Mouse (Mus musculus) neural tube, embryonic 13.5 days (tissue): ENCODE measurements around the gene Rapgef5. TPM values are rescaled to one million over a fixed set of nuclear protein-coding genes. Genes with fewer than 3 reads are reported as not detected.

Experiments used
- ATAC-seq: fragments of 200-750 bp; cut with Nextera tagmentation; 2 replicates; pipeline ENCODE4 v1.8.0; 2017; ENCODE audit warnings: low read depth, mild to moderate bottlenecking, moderate TSS enrichment, moderate library complexity
- H3K27ac ChIP-seq: fragments of 300-500 bp; sonication (generic); replicated peaks from 2 replicates; pipeline ENCODE4 v1.5.1; 2015; ENCODE audit warnings: moderate library complexity, mild to moderate bottlenecking, inconsistent platforms
- H3K27me3 ChIP-seq: fragments of 300-500 bp; sonication (generic); 2 replicates; pipeline ENCODE4 v1.6.1; 2015; ENCODE audit warnings: mild to moderate bottlenecking, inconsistent platforms
- H3K36me3 ChIP-seq: fragments of 300-500 bp; sonication (generic); 2 replicates; pipeline ENCODE4 v1.6.1; 2015; ENCODE audit warnings: mild to moderate bottlenecking, inconsistent platforms
- H3K4me1 ChIP-seq: fragments of 300-500 bp; sonication (generic); replicated peaks from 2 replicates; pipeline ENCODE4 v1.6.1; 2015; ENCODE audit warnings: inconsistent platforms
- H3K4me2 ChIP-seq: fragments of 300-500 bp; sonication (generic); 2 replicates; pipeline ENCODE4 v1.6.1; 2015; ENCODE audit warnings: inconsistent platforms, mild to moderate bottlenecking, moderate library complexity
- H3K4me3 ChIP-seq: fragments of 300-500 bp; sonication (generic); 2 replicates; pipeline ENCODE4 v1.5.1; 2015; ENCODE audit warnings: mild to moderate bottlenecking, inconsistent platforms
- H3K9ac ChIP-seq: fragments of 300-500 bp; sonication (generic); 2 replicates; pipeline ENCODE4 v1.6.1; 2015; ENCODE audit warnings: moderate library complexity, mild to moderate bottlenecking, inconsistent platforms
- H3K9me3 ChIP-seq: fragments of 300-500 bp; sonication (generic); 2 replicates; pipeline ENCODE4 v1.6.1; 2016; ENCODE audit warnings: inconsistent platforms
- WGBS: fragments of 180-500 bp; shearing (Covaris S2); methylation state at CpG from one replicate; pipeline ENCODE4 v1.1.7; 2015; 5-methylcytosine and 5-hydroxymethylcytosine counted together
- polyA plus RNA-seq: library from polyadenylated mRNA; unstranded; fragments of >200 nt; fragmentation: Nextera tagmentation; extraction: Ambion mirVana; gene quantifications from 2 replicates; pipeline ENCODE4 v1.2.1, GENCODE M21; 2015

The Rapgef5 gene
- polyA plus RNA-seq, 1 experiment from 2014 or later, result 32.9 TPM

GRCm38 (mm10) chr12:117505163-117505562 is 11.1 kb upstream of the Rapgef5 start:
- Histone ChIP-seq H3K27me3 (no peaks in the 10 kb centered on the region), H3K9ac (no peak overlapping the region), H3K4me1 (no peaks in the 10 kb centered on the region), H3K9me3 (no peaks in the 10 kb centered on the region), H3K4me3 (no peak overlapping the region), H3K4me2 (no peak overlapping the region), H3K27ac (no peak overlapping the region), H3K36me3 (no peaks in the 10 kb centered on the region)
- WGBS, result 79% methylated on average over 2 of the region's 2 CpGs
- no peak for ATAC-seq

- Histone ChIP-seq H3K36me3 (no peaks in the 10 kb centered on the region), H3K9me3 (no peaks in the 10 kb centered on the region), H3K4me1 (peaks cover 6% of the 10 kb centered on the region), H3K27me3 (no peaks in the 10 kb centered on the region), H3K4me3 (no peak overlapping the region), H3K9ac (no peak overlapping the region), H3K27ac (no peak overlapping the region), H3K4me2 (no peak overlapping the region)
- no peak for ATAC-seq
- 59% methylated on average over 1 of the region's 1 CpGs for WGBS
Observed at GRCm38 (mm10) chr12:117507772-117508171, 8.5 kb upstream of the Rapgef5 start.

- no peak for ATAC-seq
- Histone ChIP-seq H3K4me1 (peaks cover 18% of the 10 kb centered on the region), H3K27me3 (no peaks in the 10 kb centered on the region), H3K9ac (no peak overlapping the region), H3K9me3 (no peaks in the 10 kb centered on the region), H3K27ac (no peak overlapping the region), H3K36me3 (no peaks in the 10 kb centered on the region), H3K4me3 (no peak overlapping the region), H3K4me2 (no peak overlapping the region)
- WGBS, result 63% methylated on average over 2 of the region's 2 CpGs
Observed at GRCm38 (mm10) chr12:117509919-117510318, 6.4 kb upstream of the Rapgef5 start.

- 0 out of 2 replicates have a peak, but pooled peaks have one; percentile 5 for ATAC-seq
- H3K27ac ChIP-seq, result peak overlapping the region; percentile 67
Observed at GRCm38 (mm10) chr12:117512468-117512867, 3.8 kb upstream of the Rapgef5 start.

DNA sequence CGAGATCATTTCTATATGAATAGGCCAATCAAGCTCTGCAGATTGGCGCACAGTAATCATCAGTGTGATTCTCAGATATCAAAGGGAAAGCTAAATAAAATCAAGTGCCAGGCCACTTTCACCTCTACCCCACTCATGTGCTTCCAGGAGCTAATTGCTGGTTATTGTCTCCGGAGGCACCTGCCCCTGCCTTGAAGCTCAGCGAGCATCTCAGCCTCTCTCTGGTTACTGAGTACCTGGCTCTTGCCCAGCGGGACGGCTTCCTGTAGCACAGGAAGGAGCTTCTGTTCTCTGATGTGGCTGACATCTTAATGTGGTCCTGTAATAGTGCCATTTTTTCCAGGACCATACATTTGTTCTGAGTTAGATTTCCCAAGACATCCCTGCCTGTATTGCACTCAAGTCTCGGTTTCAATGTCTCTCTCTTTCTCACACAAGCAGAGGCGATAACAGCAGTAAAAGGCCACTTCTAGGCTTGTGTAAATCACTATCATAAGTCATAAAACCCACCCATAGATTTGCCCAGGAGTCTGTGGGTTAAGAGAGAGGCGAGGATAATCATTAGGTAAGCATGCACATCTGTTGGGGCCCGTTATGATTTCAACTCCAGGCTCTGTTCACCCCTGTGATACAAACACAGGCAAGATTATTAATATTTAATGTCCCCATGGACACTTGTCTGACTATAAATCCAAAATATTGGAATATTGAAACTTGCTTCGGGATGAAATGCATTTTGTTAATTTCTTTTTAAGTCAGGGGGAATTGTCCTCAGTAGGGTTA is 2.9 kb upstream of the Rapgef5 start:
- H3K9me3 ChIP-seq, result no peaks in the 10 kb centered on the region
- H3K36me3 ChIP-seq, result no peaks in the 10 kb centered on the region
- H3K4me1 ChIP-seq, result peaks cover 18% of the 10 kb centered on the region
- H3K27me3 ChIP-seq, result no peaks in the 10 kb centered on the region
- peak overlapping the region; percentile 67 for H3K27ac ChIP-seq
- H3K4me3 ChIP-seq, result no peak overlapping the region
- ATAC-seq, result 0 out of 2 replicates have a peak, but pooled peaks have one; percentile 33
- WGBS, result 47% methylated on average over 11 of the region's 11 CpGs
- H3K4me2 ChIP-seq, result no peak overlapping the region
- no peak overlapping the region for H3K9ac ChIP-seq

More at GRCm38 (mm10) chr12:117512468-117512867, 3.8 kb upstream of the Rapgef5 start:
- peaks cover 18% of the 10 kb centered on the region for H3K4me1 ChIP-seq
- no peaks in the 10 kb centered on the region for H3K9me3 ChIP-seq
- no peaks in the 10 kb centered on the region for H3K27me3 ChIP-seq
- no peak overlapping the region for H3K4me2 ChIP-seq
- WGBS, result 68% methylated on average over 3 of the region's 3 CpGs
- no peaks in the 10 kb centered on the region for H3K36me3 ChIP-seq
- no peak overlapping the region for H3K9ac ChIP-seq
- H3K4me3 ChIP-seq, result no peak overlapping the region

DNA sequence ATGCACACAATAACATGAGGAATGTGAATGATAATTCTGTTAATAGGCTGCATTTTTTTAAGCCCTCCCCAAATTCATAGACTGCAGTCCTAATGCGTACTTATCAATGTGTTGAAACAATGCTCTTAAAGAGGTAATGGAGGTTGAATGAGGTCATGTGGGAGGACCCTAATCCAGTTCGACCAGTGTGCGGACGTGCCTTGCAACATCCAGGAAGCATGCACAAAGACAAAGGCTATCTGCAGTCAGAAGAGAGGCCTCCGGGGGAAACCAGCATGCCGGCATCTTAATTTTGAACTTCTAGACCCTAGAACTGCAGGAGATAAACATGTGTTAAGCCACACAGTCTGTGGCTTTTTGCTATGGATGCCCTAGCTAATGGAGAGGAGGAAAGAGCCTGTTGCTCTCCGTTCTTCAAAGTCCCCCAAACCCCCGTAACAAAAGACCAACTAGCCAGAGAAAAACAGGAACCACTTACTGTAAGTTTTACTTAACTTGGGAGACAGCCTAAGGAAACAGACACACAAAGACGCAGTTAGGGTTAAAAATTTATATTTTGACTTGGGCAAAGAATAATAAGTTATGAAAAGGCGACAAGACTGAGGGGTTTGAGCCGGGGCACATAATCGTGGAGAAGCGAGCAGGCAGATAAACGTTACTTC is 1.1 kb downstream of the Rapgef5 start:
- no peaks in the 10 kb centered on the region for H3K36me3 ChIP-seq
- H3K9ac ChIP-seq, result no peak overlapping the region
- no peaks in the 10 kb centered on the region for H3K27me3 ChIP-seq
- H3K4me1 ChIP-seq, result peaks cover 16% of the 10 kb centered on the region
- H3K9me3 ChIP-seq, result no peaks in the 10 kb centered on the region
- H3K4me3 ChIP-seq, result no peak overlapping the region
- no peak overlapping the region for H3K27ac ChIP-seq
- no peak overlapping the region for H3K4me2 ChIP-seq
- 69% methylated on average over 14 of the region's 14 CpGs for WGBS
- ATAC-seq, result no peak

- Histone ChIP-seq H3K4me2 (no peak overlapping the region), H3K4me1 (peaks cover 13% of the 10 kb centered on the region), H3K4me3 (no peak overlapping the region), H3K27me3 (no peaks in the 10 kb centered on the region), H3K27ac (no peak overlapping the region), H3K9me3 (no peaks in the 10 kb centered on the region), H3K9ac (no peak overlapping the region), H3K36me3 (no peaks in the 10 kb centered on the region)
- 64% methylated on average over 9 of the region's 9 CpGs for WGBS
- no peak for ATAC-seq
Observed at GRCm38 (mm10) chr12:117524311-117525013, 8.2 kb downstream of the Rapgef5 start.

DNA sequence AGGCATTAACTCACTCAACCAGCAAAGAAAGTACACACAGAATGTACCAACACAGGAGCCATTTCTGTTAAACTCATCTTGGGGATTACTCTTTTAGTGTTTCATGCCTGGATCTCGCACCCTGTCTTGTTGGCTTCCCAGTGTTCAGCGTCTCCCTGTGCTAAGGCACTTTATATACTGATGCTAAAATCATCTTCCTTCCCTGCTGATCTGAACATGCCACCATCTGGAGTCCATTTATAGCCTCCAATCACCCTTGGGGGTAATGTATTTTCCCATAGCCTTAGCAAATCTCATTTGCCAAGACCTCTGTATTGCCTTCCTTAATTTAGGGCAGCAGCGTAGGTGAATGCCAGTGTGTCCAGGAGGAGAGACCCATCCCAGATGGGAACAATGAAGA is 11.6 kb downstream of the Rapgef5 start:
- Histone ChIP-seq H3K9ac (no peak overlapping the region), H3K27me3 (peaks cover 23% of the 10 kb centered on the region), H3K9me3 (no peaks in the 10 kb centered on the region), H3K4me3 (no peak overlapping the region), H3K27ac (no peak overlapping the region), H3K4me2 (no peak overlapping the region), H3K36me3 (no peaks in the 10 kb centered on the region), H3K4me1 (peaks cover 13% of the 10 kb centered on the region)
- WGBS, result 37% methylated on average over 3 of the region's 3 CpGs
- ATAC-seq, result peak; percentile 23; the same call in 1 of the 2 replicates

GRCm38 (mm10) chr12:117528509-117529145 is 12.3 kb downstream of the Rapgef5 start:
- Histone ChIP-seq H3K4me1 (peaks cover 17% of the 10 kb centered on the region), H3K4me3 (no peak overlapping the region), H3K36me3 (no peaks in the 10 kb centered on the region), H3K9me3 (no peaks in the 10 kb centered on the region), H3K27ac (no peak overlapping the region), H3K9ac (no peak overlapping the region), H3K27me3 (peaks cover 30% of the 10 kb centered on the region), H3K4me2 (no peak overlapping the region)
- WGBS, result 66% methylated on average over 4 of the region's 4 CpGs
- ATAC-seq, result 0 out of 2 replicates have a peak, but pooled peaks have one; percentile 19

DNA sequence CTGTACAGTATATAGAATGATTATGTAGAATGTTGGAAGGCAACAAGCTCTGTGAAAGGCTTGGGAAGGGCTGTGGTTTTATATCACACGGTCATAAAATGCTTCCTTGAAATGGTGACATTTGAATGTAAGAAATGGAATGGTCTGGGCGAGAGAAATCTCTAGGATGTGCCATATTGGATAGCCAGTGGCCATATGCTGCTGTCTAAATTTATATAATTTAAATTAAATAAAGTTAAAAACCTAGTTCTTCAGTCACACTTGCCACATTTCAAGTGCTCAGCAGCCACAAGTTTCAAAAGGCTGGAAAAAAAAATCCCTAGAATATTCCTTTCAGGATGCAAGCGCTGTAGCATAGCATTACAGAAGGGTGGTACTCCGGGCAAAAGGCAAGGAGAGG is 14.8 kb downstream of the Rapgef5 start:
- no peak for ATAC-seq
- Histone ChIP-seq H3K4me1 (peaks cover 26% of the 10 kb centered on the region), H3K4me2 (no peak overlapping the region), H3K9me3 (no peaks in the 10 kb centered on the region), H3K36me3 (no peaks in the 10 kb centered on the region), H3K27me3 (peaks cover 55% of the 10 kb centered on the region), H3K27ac (no peak overlapping the region), H3K4me3 (no peak overlapping the region), H3K9ac (no peak overlapping the region)
- 89% methylated on average over 4 of the region's 4 CpGs for WGBS

- Histone ChIP-seq H3K36me3 (no peaks in the 10 kb centered on the region), H3K9me3 (no peaks in the 10 kb centered on the region), H3K27ac (peak overlapping the region; percentile 49; the same call in 1 of the 2 replicates), H3K4me2 (peak overlapping the region; percentile 84), H3K4me1 (peaks cover 17% of the 10 kb centered on the region), H3K9ac (peak overlapping the region; percentile 74), H3K27me3 (peaks cover 65% of the 10 kb centered on the region), H3K4me3 (peak overlapping the region; percentile 66)
- WGBS, result 3% methylated on average over 50 of the region's 64 CpGs
- peak; percentile 86 for ATAC-seq
Observed at GRCm38 (mm10) chr12:117533176-117534086, 17.2 kb downstream of the Rapgef5 start.
